8 mouse cellular contexts compared by ENCODE assay signal in genomic region chr12:3960553-3960952, GRCm38 (mm10). TPM values are rescaled to one million over a fixed set of nuclear protein-coding genes. Genes with fewer than 3 reads are reported as not detected.
DNase-seq lines count a peak whose midpoint lies in the region; ATAC-seq and TF ChIP-seq lines count a peak whose summit lies in the region.

No protein-coding gene starts in this region.

- DNase-seq in lung, embryonic 14.5 days = peak; percentile 27
- no peak for DNase-seq in lung, postnatal 25 days (ENCODE audit: low spot score)
- peak; percentile 43 to 46 for DNase-seq in cerebellum, postnatal 36 days
- DNase-seq in midbrain, embryonic 11.5 days (ENCODE audit: low spot score, missing footprints) = peak; percentile 88
- no peak for DNase-seq in c-Kit-positive CD71-positive TER-119-positive erythroid progenitor cells, embryonic 14.5 days (ENCODE audit: low spot score)
- DNase-seq in urinary bladder, postnatal 4 days (ENCODE audit: low spot score in 2 of 2) = no peak
- no peak for DNase-seq in thymus, postnatal 0 days (ENCODE audit: low spot score)

- H3K4me2 ChIP-seq in lung, embryonic 14.5 days = peak overlapping the region; percentile 92
- H3K4me2 ChIP-seq in hindbrain, embryonic 12.5 days (replicated peaks) = peak overlapping the region; percentile 80
- peak overlapping the region; percentile 55 for H3K4me2 ChIP-seq in midbrain, embryonic 11.5 days

- no peaks in the 10 kb centered on the region for H3K36me3 ChIP-seq in lung, embryonic 14.5 days (ENCODE audit: insufficient read depth)
- H3K36me3 ChIP-seq in hindbrain, embryonic 12.5 days = peaks cover 15% of the 10 kb centered on the region
- H3K36me3 ChIP-seq in midbrain, embryonic 11.5 days (ENCODE audit: control insufficient read depth, insufficient read depth, low read length) = no peaks in the 10 kb centered on the region

- peak overlapping the region; percentile 62 for H3K4me3 ChIP-seq in lung, embryonic 14.5 days (ENCODE audit: low read depth, low read length)
- H3K4me3 ChIP-seq in hindbrain, embryonic 12.5 days = peak overlapping the region; percentile 58
- peak overlapping the region; percentile 48 for H3K4me3 ChIP-seq in midbrain, embryonic 11.5 days (ENCODE audit: low read depth, low read length)

- no peak for ATAC-seq in lung, embryonic 14.5 days (ENCODE audit: insufficient read depth)
- peak; percentile 12; the same call in 1 of the 2 replicates for ATAC-seq in hindbrain, embryonic 12.5 days (ENCODE audit: low FRiP score)
- ATAC-seq in midbrain, embryonic 11.5 days (ENCODE audit: low FRiP score) = no peak

- peak overlapping the region; percentile 68 for H3K9ac ChIP-seq in lung, embryonic 14.5 days
- peak overlapping the region; percentile 75 for H3K9ac ChIP-seq in hindbrain, embryonic 12.5 days
- peak overlapping the region; percentile 74 for H3K9ac ChIP-seq in midbrain, embryonic 11.5 days (ENCODE audit: low read length)

- no peaks in the 10 kb centered on the region for H3K9me3 ChIP-seq in lung, embryonic 14.5 days (ENCODE audit: low read depth, low read length)
- no peaks in the 10 kb centered on the region for H3K9me3 ChIP-seq in hindbrain, embryonic 12.5 days (replicated peaks)
- H3K9me3 ChIP-seq in midbrain, embryonic 11.5 days (ENCODE audit: control insufficient read depth, low read length) = no peaks in the 10 kb centered on the region

- H3K27ac ChIP-seq in lung, embryonic 14.5 days (ENCODE audit: low read depth) = peak overlapping the region; percentile 91; the same call in 1 of the 2 replicates
- H3K27ac ChIP-seq in hindbrain, embryonic 12.5 days = peak overlapping the region; percentile 94
- H3K27ac ChIP-seq in midbrain, embryonic 11.5 days (ENCODE audit: low read depth, low read length) = peak overlapping the region; percentile 75; the same call in 1 of the 2 replicates

- TF ChIP-seq CTCF in lung, embryonic 14.5 days (IDR thresholded peaks at IDR 0.05; ENCODE audit: low read depth) = peak; percentile 33

- H3K4me1 ChIP-seq in lung, embryonic 14.5 days (ENCODE audit: insufficient read depth) = no peaks in the 10 kb centered on the region
- H3K4me1 ChIP-seq in hindbrain, embryonic 12.5 days = peaks cover 9% of the 10 kb centered on the region; the same call in 1 of the 2 replicates
- peaks cover 8% of the 10 kb centered on the region; the same call in 1 of the 2 replicates for H3K4me1 ChIP-seq in midbrain, embryonic 11.5 days (ENCODE audit: control insufficient read depth, insufficient read depth, low read length)

- H3K27me3 ChIP-seq in lung, embryonic 14.5 days (ENCODE audit: insufficient read depth, low read length) = no peaks in the 10 kb centered on the region
- H3K27me3 ChIP-seq in hindbrain, embryonic 12.5 days = peaks cover 8% of the 10 kb centered on the region
- H3K27me3 ChIP-seq in midbrain, embryonic 11.5 days (ENCODE audit: control insufficient read depth, insufficient read depth, low read length) = no peaks in the 10 kb centered on the region

- WGBS in lung, embryonic 14.5 days = 41% methylated on average over 4 of the region's 4 CpGs
- WGBS in hindbrain, embryonic 12.5 days = 52% methylated on average over 4 of the region's 4 CpGs
- 52% methylated on average over 4 of the region's 4 CpGs for WGBS in midbrain, embryonic 11.5 days

RNA-seq across cellular contexts. Expression of gene Pomc, which starts 5.8 kb away (rescaled TPM):
- polyA plus RNA-seq in lung, embryonic 14.5 days (2014; fragmentation: Nextera tagmentation; extraction: Ambion mirVana) = 1.6 and 2.5 TPM in 2 replicates
- 5.1 and 6.4 TPM in 2 replicates for polyA plus RNA-seq in hindbrain, embryonic 12.5 days (2016; fragmentation: Nextera tagmentation; extraction: Ambion mirVana)
- polyA plus RNA-seq in midbrain, embryonic 11.5 days (2014; fragmentation: Nextera tagmentation; extraction: Ambion mirVana) = 6.9 and 7.3 TPM in 2 replicates
- polyA plus RNA-seq in thymus, postnatal 0 days (2015; fragmentation: Nextera tagmentation; extraction: Ambion mirVana) = 8.4 and 9.1 TPM in 2 replicates

Comparison
In these comparisons a context has a peak if more than half of its experiments do, and no peak if none do; other contexts are left out.
1. DNase-seq: peak in lung, embryonic 14.5 days (single experiment), cerebellum, postnatal 36 days (2 of 2) and midbrain, embryonic 11.5 days (single experiment); none in lung, postnatal 25 days (single experiment), c-Kit-positive CD71-positive TER-119-positive erythroid progenitor cells, embryonic 14.5 days (single experiment), urinary bladder, postnatal 4 days (0 of 2) and thymus, postnatal 0 days (single experiment).
2. Peak in every context shown above with its lines, with median percentiles within 50 percentile points of each other: H3K27ac ChIP-seq, H3K4me2 ChIP-seq, H3K4me3 ChIP-seq and H3K9ac ChIP-seq.